Mouse (Mus musculus): ENCODE data around the gene Id2.

- TF ChIP-seq POLR2A (IDR thresholded peaks at IDR 0.05; ENCODE audit: insufficient read length, low read depth) (no peak), POLR2AphosphoS2 (IDR thresholded peaks at IDR 0.05; ENCODE audit: insufficient read length, low read depth) (no peak), USF1 (IDR thresholded peaks at IDR 0.05; ENCODE audit: low read depth) (no peak), TCF3 (IDR thresholded peaks at IDR 0.05; ENCODE audit: insufficient read length, low read depth) (no peak), TCF12 (IDR thresholded peaks at IDR 0.05; ENCODE audit: insufficient read depth, poor library complexity, severe bottlenecking) (no peak), MYOD1 (IDR thresholded peaks at IDR 0.05; ENCODE audit: control insufficient read depth in 1 of 3, insufficient read length in 2 of 3, low read depth in 2 of 3) (no peak)
These were observed 21.0 kb upstream of the Id2 start for GRCm38 (mm10) chr12:25117856-25118511.
